Mouse (Mus musculus) limb, embryonic 12.5 days (tissue): Measurements from ENCODE around the gene Ifna13. TPM values are rescaled to one million over a fixed set of nuclear protein-coding genes. Genes with fewer than 3 reads are reported as not detected.

ENCODE experiments used
- ATAC-seq: fragments of 200-750 bp; cut with Nextera tagmentation; 2 replicates; pipeline ENCODE4 v1.8.0; 2017; ENCODE audit warnings: low read depth, moderate TSS enrichment; ENCODE audit not compliant: insufficient number of reproducible peaks, insufficient read depth, low FRiP score, low TSS enrichment
- H3K27ac ChIP-seq: fragments of 300-500 bp; sonication (generic); 2 replicates; pipeline ENCODE4 v1.5.1; 2016; ENCODE audit warnings: mild to moderate bottlenecking, moderate library complexity
- H3K27me3 ChIP-seq: fragments of 300-500 bp; sonication (generic); 2 replicates; pipeline ENCODE4 v1.6.1; 2016; ENCODE audit warnings: mild to moderate bottlenecking, moderate library complexity
- H3K36me3 ChIP-seq: fragments of 300-500 bp; sonication (generic); 2 replicates; pipeline ENCODE4 v1.6.1; 2016; ENCODE audit warnings: mild to moderate bottlenecking, moderate library complexity
- H3K4me1 ChIP-seq: fragments of 300-500 bp; sonication (generic); replicated peaks from 2 replicates; pipeline ENCODE4 v1.6.1; 2016
- H3K4me2 ChIP-seq: fragments of 300-500 bp; sonication (generic); 2 replicates; pipeline ENCODE4 v1.6.1; 2016; ENCODE audit warnings: mild to moderate bottlenecking, moderate library complexity
- H3K4me3 ChIP-seq: fragments of 300-500 bp; sonication (generic); replicated peaks from 2 replicates; pipeline ENCODE4 v1.5.1; 2016; ENCODE audit warnings: mild to moderate bottlenecking
- H3K9ac ChIP-seq: fragments of 300-500 bp; sonication (generic); replicated peaks from 2 replicates; pipeline ENCODE4 v1.6.1; 2016; ENCODE audit warnings: mild to moderate bottlenecking, moderate library complexity
- H3K9me3 ChIP-seq: fragments of 300-500 bp; sonication (generic); 2 replicates; pipeline ENCODE4 v1.6.1; 2016; ENCODE audit warnings: mild to moderate bottlenecking, moderate library complexity
- WGBS: fragments of 180-500 bp; shearing (Covaris S2); methylation state at CpG from one replicate; pipeline ENCODE4 v1.1.7; 2016; 5-methylcytosine and 5-hydroxymethylcytosine counted together
- polyA plus RNA-seq: library from polyadenylated mRNA; unstranded; fragments of >200 nt; fragmentation: Nextera tagmentation; extraction: Ambion mirVana; gene quantifications from 2 replicates; pipeline ENCODE4 v1.2.1, GENCODE M21; 2016

The Ifna13 gene
- polyA plus RNA-seq, result not detected in 2 replicates

- Histone ChIP-seq H3K9me3 (no peaks in the 10 kb centered on the region), H3K4me1 (no peaks in the 10 kb centered on the region), H3K36me3 (no peaks in the 10 kb centered on the region), H3K4me2 (no peak within 1 kb of the TSS), H3K9ac (no peak within 1 kb of the TSS), H3K27ac (0 out of 2 replicates have a peak within 1 kb of the TSS, but pooled peaks have one; percentile 35), H3K27me3 (no peaks in the 10 kb centered on the region), H3K4me3 (no peak within 1 kb of the TSS)
- no peak for ATAC-seq
- 56% methylated on average over 2 of the region's 2 CpGs for WGBS
These were observed at the start of gene Ifna13 for GRCm38 (mm10) chr4:88644359-88644758. Ifna13 (minus strand) TSS chr4:88644459.

DNA sequence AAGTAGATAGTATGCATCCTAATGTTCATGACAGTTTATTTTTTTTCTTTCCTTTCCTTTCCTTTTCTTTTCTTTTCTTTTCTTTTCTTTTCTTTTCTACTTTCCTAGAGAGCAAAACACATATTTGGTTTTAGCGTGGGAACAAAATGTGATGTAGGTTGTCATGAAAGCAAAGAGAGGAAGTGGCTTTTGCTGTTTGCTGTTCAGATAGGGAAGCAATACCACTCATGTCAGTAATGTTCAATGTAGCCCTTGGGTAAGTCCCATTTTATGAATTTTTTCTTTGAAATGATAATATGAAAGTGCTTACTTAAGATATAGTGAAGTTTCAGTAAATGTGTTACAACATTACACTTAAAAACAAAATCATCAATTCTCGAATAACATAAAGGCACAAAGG lies 49.1 kb upstream of the Ifna13 start:
- no peak for ATAC-seq
- Histone ChIP-seq H3K4me1 (no peaks in the 10 kb centered on the region), H3K9ac (no peak overlapping the region), H3K36me3 (no peaks in the 10 kb centered on the region), H3K27me3 (peaks cover 4% of the 10 kb centered on the region), H3K4me2 (no peak overlapping the region), H3K27ac (no peak overlapping the region), H3K9me3 (no peaks in the 10 kb centered on the region), H3K4me3 (no peak overlapping the region)
- 88% methylated on average over 2 of the region's 2 CpGs for WGBS

- no peak overlapping the region for H3K27ac ChIP-seq
- ATAC-seq, result no peak
- no peak overlapping the region for H3K9ac ChIP-seq
- no peaks in the 10 kb centered on the region for H3K36me3 ChIP-seq
- no peaks in the 10 kb centered on the region for H3K4me1 ChIP-seq
- H3K4me3 ChIP-seq, result no peak overlapping the region
- WGBS, result 91% methylated on average over 1 of the region's 1 CpGs
- no peaks in the 10 kb centered on the region for H3K9me3 ChIP-seq
- peaks cover 4% of the 10 kb centered on the region for H3K27me3 ChIP-seq
- H3K4me2 ChIP-seq, result no peak overlapping the region
These were observed 48.3 kb upstream of the Ifna13 start for GRCm38 (mm10) chr4:88692537-88692936.

GRCm38 (mm10) chr4:88691259-88691658 lies 47.0 kb upstream of the Ifna13 start, which contains the start of gene Ifnab:
Ifnab (minus strand) TSS chr4:88691359.
- 70% methylated on average over 2 of the region's 2 CpGs for WGBS
- no peak within 1 kb of the TSS for H3K27ac ChIP-seq
- H3K36me3 ChIP-seq, result no peaks in the 10 kb centered on the region
- no peaks in the 10 kb centered on the region for H3K4me1 ChIP-seq
- ATAC-seq, result no peak
- H3K9me3 ChIP-seq, result no peaks in the 10 kb centered on the region
- peaks cover 4% of the 10 kb centered on the region; the same call in 1 of the 2 replicates for H3K27me3 ChIP-seq
- H3K4me2 ChIP-seq, result no peak within 1 kb of the TSS
- no peak within 1 kb of the TSS for H3K4me3 ChIP-seq
- no peak within 1 kb of the TSS for H3K9ac ChIP-seq

DNA sequence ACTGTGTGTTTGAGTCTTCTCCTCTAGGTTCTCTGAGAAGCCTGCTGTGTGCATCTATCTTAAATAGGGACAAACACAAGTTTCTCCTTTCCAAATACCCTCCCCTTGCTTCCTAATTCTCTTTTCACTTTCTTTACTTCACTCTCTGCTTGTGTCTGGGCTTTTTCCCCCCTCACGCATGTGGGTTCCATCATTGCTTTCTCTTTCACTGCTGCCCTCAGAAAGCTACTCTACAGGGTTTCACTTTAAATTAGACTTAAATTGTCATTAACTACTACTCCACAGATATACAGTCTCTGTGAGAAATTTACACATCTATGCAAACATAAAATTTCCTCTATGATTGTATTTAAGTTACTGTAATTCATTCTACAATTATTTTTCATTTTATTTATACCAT lies 39.6 kb upstream of the Ifna13 start, which contains the start of gene Ifna2:
Gene Ifna2, minus strand, starts transcription at position 101 of the 400 bp plus-strand sequence.
- H3K9me3 ChIP-seq, result no peaks in the 10 kb centered on the region
- H3K4me3 ChIP-seq, result no peak within 1 kb of the TSS
- H3K36me3 ChIP-seq, result no peaks in the 10 kb centered on the region
- H3K4me2 ChIP-seq, result no peak within 1 kb of the TSS
- ATAC-seq, result no peak
- no peaks in the 10 kb centered on the region for H3K27me3 ChIP-seq
- no peak within 1 kb of the TSS for H3K9ac ChIP-seq
- no peak within 1 kb of the TSS for H3K27ac ChIP-seq
- 93% methylated on average over 1 of the region's 1 CpGs for WGBS
- H3K4me1 ChIP-seq, result no peaks in the 10 kb centered on the region

DNA sequence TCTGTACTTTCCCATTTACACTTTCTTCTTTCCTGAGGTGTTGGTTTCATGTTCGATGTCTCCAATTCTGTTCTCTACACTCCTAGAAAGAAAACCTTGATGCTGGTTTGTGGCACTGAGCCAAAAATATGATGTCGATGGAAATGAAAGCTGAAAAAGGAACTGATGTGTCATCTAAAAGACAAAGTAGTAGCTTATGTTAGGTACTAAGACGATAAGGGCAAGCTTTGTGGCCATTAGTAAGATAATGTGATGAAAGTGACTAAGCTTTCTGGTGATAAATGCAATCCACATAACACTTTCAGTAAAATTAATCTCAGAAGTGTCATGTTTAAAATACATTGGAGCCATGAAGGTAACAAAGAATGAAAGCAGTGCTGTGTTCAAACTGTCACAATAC lies 37.1 kb upstream of the Ifna13 start:
- H3K4me1 ChIP-seq, result no peaks in the 10 kb centered on the region
- no peaks in the 10 kb centered on the region for H3K36me3 ChIP-seq
- H3K9me3 ChIP-seq, result no peaks in the 10 kb centered on the region
- H3K4me2 ChIP-seq, result no peak overlapping the region
- ATAC-seq, result no peak
- no peaks in the 10 kb centered on the region for H3K27me3 ChIP-seq
- no peak overlapping the region for H3K9ac ChIP-seq
- WGBS, result 82% methylated on average over 3 of the region's 3 CpGs
- H3K27ac ChIP-seq, result no peak overlapping the region
- no peak overlapping the region for H3K4me3 ChIP-seq

DNA sequence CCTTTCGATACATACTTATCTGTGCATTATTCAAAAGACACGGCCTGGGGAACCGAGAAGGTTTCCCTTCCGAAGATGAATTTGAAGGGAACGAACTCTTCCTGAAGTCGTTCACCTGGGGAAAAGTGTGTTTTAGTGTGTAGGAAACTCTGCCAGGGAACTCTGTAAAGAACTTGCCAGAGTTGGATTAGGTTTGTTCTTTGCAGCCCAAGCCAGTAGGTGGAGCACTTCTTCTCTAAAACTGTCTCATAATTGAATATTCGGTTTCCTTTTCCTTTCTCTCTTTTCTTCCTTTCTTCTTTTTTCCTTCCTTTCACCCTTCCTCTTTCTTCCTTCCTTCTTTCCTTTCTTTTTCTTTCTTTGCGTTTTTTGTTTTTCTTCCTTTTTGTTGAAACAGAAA lies 36.1 kb upstream of the Ifna13 start:
- H3K4me1 ChIP-seq, result no peaks in the 10 kb centered on the region
- no peak overlapping the region for H3K9ac ChIP-seq
- H3K27ac ChIP-seq, result no peak overlapping the region
- H3K27me3 ChIP-seq, result no peaks in the 10 kb centered on the region
- H3K4me2 ChIP-seq, result no peak overlapping the region
- no peaks in the 10 kb centered on the region for H3K9me3 ChIP-seq
- ATAC-seq, result no peak
- WGBS, result 52% methylated on average over 8 of the region's 8 CpGs
- H3K4me3 ChIP-seq, result no peak overlapping the region
- H3K36me3 ChIP-seq, result no peaks in the 10 kb centered on the region

DNA sequence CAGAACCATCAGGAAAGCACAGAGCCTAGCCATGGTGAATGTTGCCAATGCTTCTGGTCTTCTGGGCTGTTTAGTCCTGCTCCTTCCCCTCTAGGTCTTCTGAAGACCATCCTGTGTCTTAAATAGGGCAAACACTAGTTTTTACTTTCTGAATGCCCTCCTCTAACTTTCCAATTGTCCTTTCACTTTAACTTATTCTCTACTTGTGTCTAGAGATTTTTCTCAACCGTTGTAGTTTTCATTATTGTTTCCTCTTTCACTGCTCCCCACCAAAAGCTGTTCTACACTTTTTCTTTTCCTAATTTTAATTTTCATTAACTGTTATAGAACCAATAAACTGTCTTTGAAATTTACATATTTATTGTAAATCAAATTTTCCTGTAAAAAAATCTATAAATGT lies 32.6 kb upstream of the Ifna13 start, which contains the start of gene Ifna16:
Gene Ifna16, minus strand, starts transcription at position 101 of the 400 bp plus-strand sequence.
- Histone ChIP-seq H3K9me3 (no peaks in the 10 kb centered on the region), H3K4me2 (no peak within 1 kb of the TSS), H3K27ac (no peak within 1 kb of the TSS), H3K4me3 (no peak within 1 kb of the TSS), H3K9ac (no peak within 1 kb of the TSS), H3K27me3 (no peaks in the 10 kb centered on the region), H3K4me1 (no peaks in the 10 kb centered on the region), H3K36me3 (no peaks in the 10 kb centered on the region)
- ATAC-seq, result no peak
- 77% methylated on average over 1 of the region's 1 CpGs for WGBS

GRCm38 (mm10) chr4:88655461-88655860 lies 11.2 kb upstream of the Ifna13 start:
- Histone ChIP-seq H3K4me1 (no peaks in the 10 kb centered on the region), H3K27ac (no peak overlapping the region), H3K9me3 (no peaks in the 10 kb centered on the region), H3K4me3 (no peak overlapping the region), H3K27me3 (no peaks in the 10 kb centered on the region), H3K36me3 (no peaks in the 10 kb centered on the region), H3K9ac (no peak overlapping the region), H3K4me2 (no peak overlapping the region)
- no peak for ATAC-seq
- 47% methylated on average over 1 of the region's 1 CpGs for WGBS

GRCm38 (mm10) chr4:88653644-88654043 lies 9.4 kb upstream of the Ifna13 start:
- no peak overlapping the region for H3K9ac ChIP-seq
- H3K9me3 ChIP-seq, result no peaks in the 10 kb centered on the region
- H3K27ac ChIP-seq, result no peak overlapping the region
- ATAC-seq, result no peak
- H3K4me2 ChIP-seq, result no peak overlapping the region
- no peaks in the 10 kb centered on the region for H3K36me3 ChIP-seq
- no peaks in the 10 kb centered on the region for H3K4me1 ChIP-seq
- H3K4me3 ChIP-seq, result no peak overlapping the region
- WGBS, result 74% methylated on average over 3 of the region's 3 CpGs
- no peaks in the 10 kb centered on the region for H3K27me3 ChIP-seq

- Histone ChIP-seq H3K4me1 (no peaks in the 10 kb centered on the region), H3K27ac (no peak overlapping the region), H3K4me2 (no peak overlapping the region), H3K4me3 (no peak overlapping the region), H3K9ac (no peak overlapping the region), H3K27me3 (no peaks in the 10 kb centered on the region), H3K36me3 (no peaks in the 10 kb centered on the region), H3K9me3 (no peaks in the 10 kb centered on the region)
- WGBS, result 42% methylated on average over 2 of the region's 2 CpGs
- no peak for ATAC-seq
These were observed 1.7 kb downstream of the Ifna13 start for GRCm38 (mm10) chr4:88642526-88642925.
